Mouse (Mus musculus) neural tube, embryonic 11.5 days (tissue): ENCODE results near the gene Adamtsl1. TPM values are rescaled to one million over a fixed set of nuclear protein-coding genes. Genes with fewer than 3 reads are reported as not detected.

Experiments
- ATAC-seq: fragments of 200-750 bp; cut with Nextera tagmentation; 2 replicates; pipeline ENCODE4 v1.8.0; 2017; ENCODE audit warnings: moderate number of reproducible peaks, mild to moderate bottlenecking, moderate TSS enrichment, moderate library complexity; ENCODE audit not compliant: insufficient read depth, low FRiP score, low TSS enrichment
- DNase-seq: peaks from one replicate; pipeline ENCODE4 v3.0.0-alpha.2; 2015; ENCODE audit warnings: low spot score
- H3K27ac ChIP-seq: fragments of 300-500 bp; sonication (generic); 2 replicates; pipeline ENCODE4 v1.5.1; 2014; ENCODE audit warnings: low read depth, mild to moderate bottlenecking, low read length
- H3K27me3 ChIP-seq: fragments of 300-500 bp; sonication (generic); 2 replicates; pipeline ENCODE4 v1.6.1; 2014; ENCODE audit warnings: mild to moderate bottlenecking, low read length, mixed read lengths; ENCODE audit not compliant: control insufficient read depth, insufficient read depth
- H3K36me3 ChIP-seq: fragments of 300-500 bp; sonication (generic); 2 replicates; pipeline ENCODE4 v1.6.1; 2014; ENCODE audit warnings: mild to moderate bottlenecking, low read length, moderate library complexity, mixed read lengths; ENCODE audit not compliant: control insufficient read depth, insufficient read depth
- H3K4me1 ChIP-seq: fragments of 300-500 bp; sonication (generic); 2 replicates; pipeline ENCODE4 v1.6.1; 2014; ENCODE audit warnings: low read length, mixed read lengths; ENCODE audit not compliant: control insufficient read depth, insufficient read depth
- H3K4me2 ChIP-seq: fragments of 300-500 bp; sonication (generic); 2 replicates; pipeline ENCODE4 v1.6.1; 2014; ENCODE audit warnings: low read depth, mild to moderate bottlenecking, moderate library complexity
- H3K4me3 ChIP-seq: fragments of 300-500 bp; sonication (generic); 2 replicates; pipeline ENCODE4 v1.5.1; 2014; ENCODE audit warnings: low read depth, low read length
- H3K9ac ChIP-seq: fragments of 300-500 bp; sonication (generic); 2 replicates; pipeline ENCODE4 v1.6.1; 2014; ENCODE audit warnings: mild to moderate bottlenecking, low read length
- H3K9me3 ChIP-seq: fragments of 300-500 bp; sonication (generic); 2 replicates; pipeline ENCODE4 v1.6.1; 2016; ENCODE audit warnings: low read length; ENCODE audit not compliant: control insufficient read depth
- WGBS: fragments of 180-500 bp; shearing (Covaris S2); extraction: QIAGEN DNeasy Blood & Tissue Kit; methylation state at CpG from one replicate; pipeline ENCODE4 v1.1.7; 2014; 5-methylcytosine and 5-hydroxymethylcytosine counted together
- polyA plus RNA-seq: library from polyadenylated mRNA; unstranded; fragments of >200 nt; fragmentation: Nextera tagmentation; extraction: Ambion mirVana; gene quantifications from 2 replicates; pipeline ENCODE4 v1.2.1, GENCODE M21; 2014

Gene Adamtsl1
- polyA plus RNA-seq: 10.7 and 13.7 TPM in 2 replicates

DNA sequence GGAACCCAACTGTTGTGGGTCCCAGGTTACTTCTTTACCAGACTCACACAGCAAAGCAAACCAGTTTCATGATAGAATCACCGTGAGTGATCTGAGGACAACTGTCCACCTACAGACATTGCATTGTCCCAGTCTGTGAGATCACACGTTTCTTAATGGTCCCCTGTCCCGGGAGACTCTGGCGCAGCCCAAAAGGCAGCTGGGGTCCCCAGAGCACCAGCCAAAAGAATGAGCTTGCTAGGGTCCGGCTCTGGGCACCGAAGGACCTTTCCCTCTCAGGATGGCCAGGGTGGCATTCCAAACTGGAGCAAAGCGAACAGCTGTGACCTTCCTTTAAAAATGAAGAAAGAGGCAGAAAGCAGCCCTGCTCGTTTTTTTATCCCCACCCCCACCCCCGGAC lies at the start of gene Adamtsl1:
Gene Adamtsl1, plus strand, starts transcription at position 381 of the 400 bp plus-strand sequence.
- ATAC-seq (peak; percentile 56), DNase-seq (no peak)
- Histone ChIP-seq H3K9me3 (no peaks in the 10 kb centered on the region), H3K27ac (no peak within 1 kb of the TSS), H3K4me3 (peak within 1 kb of the TSS; percentile 54), H3K36me3 (no peaks in the 10 kb centered on the region), H3K4me2 (peak within 1 kb of the TSS; percentile 93), H3K9ac (peak within 1 kb of the TSS; percentile 54), H3K4me1 (0 out of 2 replicates have a peak, but pooled peaks cover 4% of the 10 kb centered on the region), H3K27me3 (0 out of 2 replicates have a peak, but pooled peaks cover 9% of the 10 kb centered on the region)
- WGBS: 1% methylated on average over 9 of the region's 9 CpGs

DNA sequence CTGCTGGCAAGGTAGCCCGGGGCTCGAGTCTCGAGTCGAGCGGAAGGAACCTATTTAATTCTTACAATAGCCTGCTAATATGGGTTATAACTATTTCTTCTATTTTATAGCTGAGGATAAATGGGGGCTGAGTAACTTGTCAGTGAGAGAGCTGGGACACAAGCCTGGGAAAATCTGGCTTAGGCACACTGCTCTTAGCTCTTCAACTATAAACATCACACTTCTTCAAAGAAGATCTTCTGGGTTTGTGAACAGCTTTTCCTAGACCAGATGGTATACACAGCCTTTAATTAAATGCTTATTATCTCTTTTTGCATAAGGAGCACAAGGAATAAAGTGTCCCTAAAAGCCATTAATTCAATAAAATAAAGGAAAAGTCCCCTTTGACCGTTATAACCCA lies 30.4 kb upstream of the Adamtsl1 start:
- Histone ChIP-seq H3K9me3 (no peaks in the 10 kb centered on the region), H3K4me3 (no peak overlapping the region), H3K27ac (no peak overlapping the region), H3K4me2 (no peak overlapping the region), H3K27me3 (no peaks in the 10 kb centered on the region), H3K9ac (no peak overlapping the region), H3K4me1 (no peaks in the 10 kb centered on the region), H3K36me3 (no peaks in the 10 kb centered on the region)
- DNase-seq: no peak
- 96% methylated on average over 6 of the region's 6 CpGs for WGBS
- ATAC-seq: no peak

- Histone ChIP-seq H3K9me3 (no peaks in the 10 kb centered on the region), H3K4me3 (no peak overlapping the region), H3K4me2 (no peak overlapping the region), H3K27me3 (no peaks in the 10 kb centered on the region), H3K9ac (no peak overlapping the region), H3K36me3 (no peaks in the 10 kb centered on the region), H3K4me1 (no peaks in the 10 kb centered on the region), H3K27ac (no peak overlapping the region)
- ATAC-seq (no peak), DNase-seq (no peak)
- WGBS: 65% methylated on average over 10 of the region's 10 CpGs
Measured at GRCm38 (mm10) chr4:85486316-85486946, 27.5 kb upstream of the Adamtsl1 start.

GRCm38 (mm10) chr4:85505718-85506117 lies 8.3 kb upstream of the Adamtsl1 start:
- H3K4me2 ChIP-seq: no peak overlapping the region
- no peak overlapping the region for H3K9ac ChIP-seq
- no peak overlapping the region for H3K27ac ChIP-seq
- no peaks in the 10 kb centered on the region for H3K9me3 ChIP-seq
- no peak overlapping the region for H3K4me3 ChIP-seq
- 81% methylated on average over 3 of the region's 3 CpGs for WGBS
- no peaks in the 10 kb centered on the region for H3K36me3 ChIP-seq
- no peaks in the 10 kb centered on the region for H3K27me3 ChIP-seq
- DNase-seq: no peak
- no peak for ATAC-seq
- H3K4me1 ChIP-seq: no peaks in the 10 kb centered on the region

DNA sequence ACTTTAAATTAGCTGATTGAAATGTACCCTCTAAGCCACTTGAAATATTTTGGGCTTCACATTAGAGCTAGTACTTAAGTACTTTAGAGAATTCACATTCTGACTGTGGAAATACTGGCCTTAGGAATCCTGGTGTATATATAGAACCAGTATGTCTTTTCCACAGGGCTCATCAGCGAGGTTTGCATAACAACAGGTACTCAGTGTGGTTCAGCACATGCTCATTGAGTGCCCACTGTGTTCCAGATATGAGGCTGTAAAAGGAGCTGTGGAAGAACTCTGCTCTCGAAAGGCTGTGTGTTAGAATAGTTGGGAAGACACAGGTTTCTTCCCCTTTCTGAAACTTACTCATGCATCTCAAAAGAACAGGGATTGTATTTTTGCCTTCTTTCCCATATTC lies 7.0 kb upstream of the Adamtsl1 start:
- Histone ChIP-seq H3K4me1 (no peaks in the 10 kb centered on the region), H3K4me3 (no peak overlapping the region), H3K9ac (no peak overlapping the region), H3K27ac (no peak overlapping the region), H3K9me3 (no peaks in the 10 kb centered on the region), H3K27me3 (no peaks in the 10 kb centered on the region), H3K36me3 (no peaks in the 10 kb centered on the region), H3K4me2 (no peak overlapping the region)
- ATAC-seq: no peak
- no peak for DNase-seq
- WGBS: 65% methylated on average over 2 of the region's 2 CpGs

DNA sequence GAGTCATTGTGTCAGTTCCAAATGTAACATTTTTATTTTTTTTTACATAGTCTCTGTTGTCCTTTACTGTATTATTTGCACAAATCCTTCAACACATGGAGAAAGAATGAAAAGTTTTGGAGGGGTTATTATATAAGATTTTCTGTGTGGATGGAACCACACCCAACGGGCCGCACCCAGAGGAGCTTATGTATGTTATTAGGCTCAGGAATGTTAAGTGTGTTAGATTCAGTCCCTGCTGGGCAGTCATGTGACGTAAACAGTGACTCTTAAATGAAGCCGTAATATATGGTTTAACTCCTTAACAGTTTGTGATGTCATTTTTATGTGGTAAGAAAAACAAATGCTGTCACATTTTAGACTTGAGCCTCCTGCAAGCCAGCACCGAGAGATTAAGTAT lies 6.5 kb upstream of the Adamtsl1 start:
- Histone ChIP-seq H3K27ac (no peak overlapping the region), H3K27me3 (no peaks in the 10 kb centered on the region), H3K4me2 (no peak overlapping the region), H3K4me1 (no peaks in the 10 kb centered on the region), H3K9me3 (no peaks in the 10 kb centered on the region), H3K4me3 (no peak overlapping the region), H3K36me3 (no peaks in the 10 kb centered on the region), H3K9ac (no peak overlapping the region)
- DNase-seq (no peak), ATAC-seq (no peak)
- 77% methylated on average over 5 of the region's 5 CpGs for WGBS

- no peak for ATAC-seq
- Histone ChIP-seq H3K9ac (no peak overlapping the region), H3K36me3 (no peaks in the 10 kb centered on the region), H3K9me3 (no peaks in the 10 kb centered on the region), H3K4me2 (peak overlapping the region; percentile 93), H3K27me3 (0 out of 2 replicates have a peak, but pooled peaks cover 9% of the 10 kb centered on the region), H3K27ac (no peak overlapping the region), H3K4me3 (no peak overlapping the region), H3K4me1 (0 out of 2 replicates have a peak, but pooled peaks cover 4% of the 10 kb centered on the region)
- DNase-seq: no peak
- WGBS: 45% methylated on average over 7 of the region's 7 CpGs
Measured at GRCm38 (mm10) chr4:85513288-85513687, 684 bp upstream of the Adamtsl1 start.

DNA sequence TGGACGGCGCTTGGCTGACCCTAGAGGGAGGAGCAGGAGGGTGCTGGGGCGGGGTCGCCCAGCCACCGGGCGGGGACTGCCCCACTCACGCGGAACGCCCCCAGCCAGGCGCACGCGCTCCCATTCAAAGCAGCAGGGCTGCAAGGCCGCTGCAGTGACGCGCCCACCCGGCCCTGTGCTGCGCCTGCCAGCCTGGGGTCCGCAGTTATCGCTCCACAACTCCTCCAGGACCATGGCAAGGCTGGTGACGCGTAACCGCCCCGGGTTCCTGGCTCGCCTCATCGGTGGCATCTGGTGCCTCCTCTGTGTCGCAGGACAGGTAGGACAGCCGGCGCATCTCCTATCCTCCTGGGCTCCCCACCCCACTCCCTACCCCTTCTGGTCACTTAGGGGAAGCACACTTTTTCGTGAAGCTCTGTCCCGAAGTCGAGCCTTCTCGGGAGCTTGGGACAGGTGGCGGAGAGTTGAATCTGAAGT lies 271 bp downstream of the Adamtsl1 start:
- Histone ChIP-seq H3K4me1 (0 out of 2 replicates have a peak, but pooled peaks cover 4% of the 10 kb centered on the region), H3K9me3 (no peaks in the 10 kb centered on the region), H3K27me3 (0 out of 2 replicates have a peak, but pooled peaks cover 9% of the 10 kb centered on the region), H3K4me3 (peak overlapping the region; percentile 54), H3K27ac (no peak overlapping the region), H3K4me2 (peak overlapping the region; percentile 93), H3K36me3 (no peaks in the 10 kb centered on the region), H3K9ac (peak overlapping the region; percentile 54)
- WGBS: under 1% methylated on average over 33 of the region's 33 CpGs
- ATAC-seq (peak; percentile 91), DNase-seq (peak; percentile 70)

DNA sequence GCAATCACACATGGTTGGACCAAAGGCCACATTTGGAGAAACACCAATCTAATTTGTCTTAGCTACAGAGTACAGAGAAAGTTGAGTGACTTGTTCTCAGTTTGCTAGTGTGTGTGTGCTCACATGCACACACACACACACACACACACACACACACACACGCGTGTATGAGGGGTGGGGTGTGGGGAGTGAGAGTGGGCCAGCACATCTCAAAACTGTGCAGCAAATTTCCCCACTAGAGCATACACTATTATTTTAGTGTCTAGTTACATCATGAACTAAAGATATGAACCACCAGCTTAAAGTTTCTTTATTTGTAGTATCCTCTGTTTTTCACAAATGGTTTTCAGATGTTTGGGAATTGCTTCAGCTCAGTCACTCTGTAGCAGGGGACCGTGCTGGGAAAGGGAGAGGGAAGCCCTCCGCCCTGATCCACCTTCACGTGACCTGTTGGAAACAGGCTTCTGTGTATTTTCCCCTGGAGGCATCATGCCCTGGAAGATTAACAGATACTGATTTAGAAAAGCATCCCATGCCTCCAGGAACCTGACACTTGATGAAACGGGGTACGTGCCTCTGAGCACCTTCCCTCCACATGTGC lies 13.1 kb downstream of the Adamtsl1 start:
- Histone ChIP-seq H3K4me2 (no peak overlapping the region), H3K36me3 (no peaks in the 10 kb centered on the region), H3K27ac (no peak overlapping the region), H3K9me3 (no peaks in the 10 kb centered on the region), H3K4me3 (no peak overlapping the region), H3K4me1 (no peaks in the 10 kb centered on the region), H3K27me3 (no peaks in the 10 kb centered on the region), H3K9ac (no peak overlapping the region)
- 88% methylated on average over 7 of the region's 7 CpGs for WGBS
- no peak for ATAC-seq
- DNase-seq: no peak
